In genomic region chr8:120328361-120329022, GRCm38 (mm10) we compare ENCODE assay signal across 19 mouse cellular contexts.
DNase-seq lines count a peak whose midpoint lies in the region; ATAC-seq lines count a peak whose summit lies in the region.
"Had no signal": no experiment of that assay in that cellular context is flagged by ENCODE, and none has a peak within 500 bp of the region (broad histone marks: within the 10 kb centered on the region; RNA-seq: fewer than 3 reads in every experiment).

No protein-coding gene starts in this region.

- H3K27ac ChIP-seq in heart, embryonic 10.5 days: peak overlapping the region; percentile 57
- H3K27ac ChIP-seq: embryonic facial prominence, embryonic 13.5 days; heart, embryonic 15.5 days; limb, embryonic 12.5 days had no signal

- no peak for DNase-seq in heart, embryonic 10.5 days (ENCODE audit: low spot score)
- no peak for DNase-seq in heart, adult 8-10 months (ENCODE audit: low spot score)
- DNase-seq in retina, postnatal 1 day: peak; percentile 28
- no peak for DNase-seq in retina, embryonic 14.5 days (ENCODE audit: low spot score)
- no peak for DNase-seq in thymus, postnatal 4 days
- no peak for DNase-seq in gastrocnemius, postnatal 36 days
- DNase-seq: adrenal gland, adult 8-10 months; B cell, adult 2 months; cerebellum, adult 9-11 months; gastrocnemius, postnatal 25 days; kidney, postnatal 4 days; lung, adult 2 months; right cerebral cortex, postnatal 14 days had no signal

- no peak overlapping the region for H3K4me3 ChIP-seq in heart, embryonic 10.5 days
- H3K4me3 ChIP-seq: embryonic facial prominence, embryonic 13.5 days; heart, embryonic 15.5 days; limb, embryonic 12.5 days had no signal

- no peaks in the 10 kb centered on the region for H3K9me3 ChIP-seq in heart, embryonic 10.5 days
- H3K9me3 ChIP-seq: embryonic facial prominence, embryonic 13.5 days; heart, embryonic 15.5 days; limb, embryonic 12.5 days had no signal

- WGBS in heart, embryonic 10.5 days: 70% methylated on average over 13 of the region's 13 CpGs

- 0 out of 2 replicates have a peak, but pooled peaks cover 5% of the 10 kb centered on the region for H3K27me3 ChIP-seq in heart, embryonic 10.5 days (ENCODE audit: insufficient read depth, poor library complexity, severe bottlenecking)
- H3K27me3 ChIP-seq: embryonic facial prominence, embryonic 13.5 days; heart, embryonic 15.5 days; limb, embryonic 12.5 days had no signal

- peak; percentile 65 for ATAC-seq in erythroblast, adult 5-6 weeks (replicated peaks; ENCODE audit: low FRiP score, poor library complexity, severe bottlenecking)
- no peak for ATAC-seq in cerebellum, adult (ENCODE audit: insufficient number of reproducible peaks, low FRiP score, low TSS enrichment)
- ATAC-seq: inflammation-experienced regulatory T-cells, adult 6 months had no signal

- peaks cover 80% of the 10 kb centered on the region for H3K4me1 ChIP-seq in heart, embryonic 10.5 days

- no peaks in the 10 kb centered on the region for H3K36me3 ChIP-seq in heart, embryonic 10.5 days
- H3K36me3 ChIP-seq: embryonic facial prominence, embryonic 13.5 days; heart, embryonic 15.5 days; limb, embryonic 12.5 days had no signal

- intact Hi-C loops in gastrocnemius, postnatal 36 days (cut with DNase I): loop anchor here (5.0 kb wide), 1 partner anchor 204 kb away; no protein-coding TSS in a partner anchor
